Mouse (Mus musculus): ENCODE data around the gene Tbc1d1. TPM values are rescaled to one million over a fixed set of nuclear protein-coding genes. Genes with fewer than 3 reads are reported as not detected.

Tbc1d1 gene
- polyA plus RNA-seq, 1 experiment = 0.10 TPM

DNA sequence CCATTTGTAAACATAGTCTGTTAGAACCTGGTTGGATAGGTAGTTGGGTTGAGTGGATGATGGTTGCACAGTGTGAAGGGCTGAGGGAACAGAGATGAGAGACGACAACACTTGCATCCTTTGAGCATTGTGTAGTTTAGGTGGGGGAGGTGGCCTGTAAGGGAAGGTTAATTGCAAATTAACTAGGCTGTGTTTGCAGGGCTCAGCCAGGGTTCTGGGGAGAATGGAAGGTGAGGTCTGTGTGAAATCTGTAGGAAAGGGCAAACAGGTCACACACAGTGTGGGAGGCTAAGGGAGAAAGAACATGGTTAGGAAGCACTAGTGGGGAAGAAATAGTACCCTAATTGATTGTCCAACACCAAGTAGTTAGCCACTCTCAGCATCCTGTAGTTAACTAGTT lies 81.2 kb downstream of the Tbc1d1 start:
- Histone ChIP-seq H3K9me3 (ENCODE audit: control insufficient read depth, low read length) (no peaks in the 10 kb centered on the region), H3K36me3 (ENCODE audit: control insufficient read depth) (no peaks in the 10 kb centered on the region), H3K27me3 (ENCODE audit: control insufficient read depth) (no peaks in the 10 kb centered on the region), H3K4me1 (ENCODE audit: control insufficient read depth) (peaks cover 2% of the 10 kb centered on the region; the same call in 1 of the 2 replicates), H3K4me3 (replicated peaks) (no peak overlapping the region)
- TF ChIP-seq TAL1 (IDR thresholded peaks at IDR 0.05; ENCODE audit: low read length) (no peak), GATA1 (IDR thresholded peaks at IDR 0.05; ENCODE audit: low read length) (no peak)

DNA sequence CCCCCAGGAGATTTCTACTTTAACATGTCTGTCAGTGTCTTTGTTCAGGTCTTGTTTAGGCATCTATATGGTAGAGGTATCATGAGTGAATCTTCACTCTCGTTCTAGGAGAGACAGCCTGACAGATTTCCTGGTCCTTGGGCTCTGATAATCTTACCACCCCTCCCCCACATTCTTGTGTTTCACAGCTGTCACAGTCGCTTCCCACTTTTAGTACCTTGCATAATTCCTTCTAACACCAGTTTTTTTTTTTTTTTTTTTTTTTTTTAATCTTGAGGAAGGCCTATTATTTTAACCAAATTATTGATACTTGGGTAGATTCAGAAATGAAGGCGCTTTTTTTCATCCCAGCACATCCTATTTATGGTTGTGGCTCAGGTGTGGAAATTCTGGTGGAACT lies 81.6 kb downstream of the Tbc1d1 start:
- H3K36me3 ChIP-seq (ENCODE audit: control insufficient read depth) = no peaks in the 10 kb centered on the region
- peaks cover 2% of the 10 kb centered on the region; the same call in 1 of the 2 replicates for H3K4me1 ChIP-seq (ENCODE audit: control insufficient read depth)
- H3K27me3 ChIP-seq (ENCODE audit: control insufficient read depth) = no peaks in the 10 kb centered on the region
- no peak for TF ChIP-seq TAL1 (IDR thresholded peaks at IDR 0.05; ENCODE audit: low read length)
- no peak for TF ChIP-seq GATA1 (IDR thresholded peaks at IDR 0.05; ENCODE audit: low read length)
- H3K4me3 ChIP-seq (replicated peaks) = no peak overlapping the region
- no peaks in the 10 kb centered on the region for H3K9me3 ChIP-seq (ENCODE audit: control insufficient read depth, low read length)

DNA sequence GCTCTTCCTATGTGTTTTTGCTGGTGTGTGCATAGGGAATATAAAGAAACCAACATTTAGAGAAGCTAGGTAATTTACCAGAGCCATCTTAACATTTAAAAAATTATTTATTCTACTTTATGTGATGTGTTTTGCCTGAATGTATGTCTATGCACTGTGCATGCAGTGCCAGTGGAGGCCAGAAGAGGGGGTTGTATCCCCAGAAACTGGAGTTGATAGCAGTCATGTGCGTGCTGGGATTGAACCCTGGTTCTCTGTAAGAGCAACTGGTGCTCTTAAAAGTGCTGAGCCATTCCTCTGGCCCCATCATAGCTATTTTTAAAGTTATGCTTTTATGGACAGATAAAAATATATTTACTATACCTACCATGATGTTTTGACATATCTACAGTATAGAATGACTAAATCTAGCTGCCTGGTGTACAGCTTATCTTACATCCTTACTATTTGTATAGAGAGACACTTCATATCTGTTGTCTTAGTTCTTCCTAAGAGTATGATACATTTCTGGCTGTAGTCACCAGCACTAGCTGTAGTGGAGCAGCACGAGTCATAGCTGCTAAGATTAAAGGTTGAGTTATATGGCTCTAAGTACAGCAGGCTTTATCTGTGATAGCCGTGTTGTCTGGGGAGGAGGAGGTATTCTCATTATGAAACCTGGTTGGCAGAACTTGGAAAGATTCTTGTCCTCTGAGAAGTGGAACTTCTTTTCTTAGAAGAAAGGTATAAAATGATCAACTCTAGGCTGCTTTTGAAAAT lies 83.0 kb downstream of the Tbc1d1 start:
- Histone ChIP-seq H3K4me1 (ENCODE audit: control insufficient read depth) (peaks cover 11% of the 10 kb centered on the region; the same call in 1 of the 2 replicates), H3K9me3 (ENCODE audit: control insufficient read depth, low read length) (no peaks in the 10 kb centered on the region), H3K27me3 (ENCODE audit: control insufficient read depth) (no peaks in the 10 kb centered on the region), H3K4me3 (replicated peaks) (no peak overlapping the region), H3K36me3 (ENCODE audit: control insufficient read depth) (no peaks in the 10 kb centered on the region)
- no peak for TF ChIP-seq GATA1 (IDR thresholded peaks at IDR 0.05; ENCODE audit: low read length)
- no peak for TF ChIP-seq TAL1 (IDR thresholded peaks at IDR 0.05; ENCODE audit: low read length)

DNA sequence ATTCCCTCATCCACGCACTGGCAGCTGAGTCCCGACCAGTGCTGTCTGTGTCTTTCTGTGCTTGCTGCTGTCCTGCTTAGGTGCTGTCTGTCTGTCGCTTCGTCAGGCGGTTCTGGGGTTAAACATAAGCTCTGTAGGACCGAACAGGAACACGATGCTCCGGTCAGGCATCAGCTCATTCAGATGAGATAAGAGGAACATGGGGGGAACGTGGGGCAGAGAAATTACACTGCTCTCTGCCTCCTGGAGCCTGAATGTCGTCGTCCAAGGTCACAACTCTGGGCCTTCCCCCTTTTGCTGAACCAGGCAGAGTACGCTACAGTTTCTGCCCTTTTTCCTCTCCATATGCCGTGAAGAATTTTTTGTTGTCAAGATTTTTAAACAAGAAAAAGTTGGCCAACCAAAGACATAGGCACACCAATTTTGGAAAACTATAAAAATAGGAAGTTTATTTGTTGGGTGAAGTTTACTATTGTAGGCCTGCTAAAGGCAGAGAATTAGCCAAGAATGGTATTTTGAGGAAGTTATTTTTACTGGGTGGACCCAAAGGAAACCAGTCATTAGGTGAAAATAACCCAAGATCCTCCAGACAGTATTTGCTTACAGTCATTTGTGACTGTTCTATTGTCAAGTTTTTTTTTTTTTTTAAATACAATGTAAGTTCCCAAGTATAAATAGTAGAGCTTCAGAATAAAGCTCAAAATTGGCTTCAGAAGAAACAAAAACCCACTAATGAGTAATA lies 85.0 kb downstream of the Tbc1d1 start:
- Histone ChIP-seq H3K4me1 (ENCODE audit: control insufficient read depth) (peaks cover 13% of the 10 kb centered on the region), H3K4me3 (replicated peaks) (no peak overlapping the region)
- TF ChIP-seq TAL1 (IDR thresholded peaks at IDR 0.05; ENCODE audit: low read length) (no peak), GATA1 (IDR thresholded peaks at IDR 0.05; ENCODE audit: low read length) (no peak)

DNA sequence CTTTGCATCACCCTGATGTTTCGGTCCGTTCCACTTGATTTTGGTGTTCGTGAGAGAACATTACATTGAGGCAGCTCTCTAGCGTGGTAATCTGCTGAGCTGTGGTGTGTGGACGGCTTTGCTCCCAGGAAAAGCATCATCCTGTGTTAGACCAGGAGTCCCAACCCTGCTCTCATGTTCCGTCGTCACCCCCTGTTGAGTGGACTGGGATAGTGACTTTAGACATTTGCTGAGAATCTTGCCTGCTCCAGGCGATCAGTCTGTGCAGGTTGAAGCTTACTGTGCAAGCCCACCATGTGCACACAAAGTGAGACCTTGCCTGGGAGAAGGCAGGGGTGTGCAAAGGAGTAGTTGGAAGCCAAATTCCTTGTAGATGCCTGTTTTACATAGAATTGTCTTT lies 85.8 kb downstream of the Tbc1d1 start:
- Histone ChIP-seq H3K9me3 (ENCODE audit: control insufficient read depth, low read length) (no peaks in the 10 kb centered on the region), H3K4me3 (replicated peaks) (no peak overlapping the region), H3K36me3 (ENCODE audit: control insufficient read depth) (no peaks in the 10 kb centered on the region), H3K27me3 (ENCODE audit: control insufficient read depth) (no peaks in the 10 kb centered on the region), H3K4me1 (ENCODE audit: control insufficient read depth) (peaks cover 13% of the 10 kb centered on the region)
- TF ChIP-seq GATA1 (IDR thresholded peaks at IDR 0.05; ENCODE audit: low read length) (no peak), TAL1 (IDR thresholded peaks at IDR 0.05; ENCODE audit: low read length) (no peak)

More for the DNA sequence above, 85.0 kb downstream of the Tbc1d1 start:
- no peaks in the 10 kb centered on the region for H3K9me3 ChIP-seq (ENCODE audit: control insufficient read depth, low read length)
- H3K27me3 ChIP-seq (ENCODE audit: control insufficient read depth) = no peaks in the 10 kb centered on the region
- no peaks in the 10 kb centered on the region for H3K36me3 ChIP-seq (ENCODE audit: control insufficient read depth)

DNA sequence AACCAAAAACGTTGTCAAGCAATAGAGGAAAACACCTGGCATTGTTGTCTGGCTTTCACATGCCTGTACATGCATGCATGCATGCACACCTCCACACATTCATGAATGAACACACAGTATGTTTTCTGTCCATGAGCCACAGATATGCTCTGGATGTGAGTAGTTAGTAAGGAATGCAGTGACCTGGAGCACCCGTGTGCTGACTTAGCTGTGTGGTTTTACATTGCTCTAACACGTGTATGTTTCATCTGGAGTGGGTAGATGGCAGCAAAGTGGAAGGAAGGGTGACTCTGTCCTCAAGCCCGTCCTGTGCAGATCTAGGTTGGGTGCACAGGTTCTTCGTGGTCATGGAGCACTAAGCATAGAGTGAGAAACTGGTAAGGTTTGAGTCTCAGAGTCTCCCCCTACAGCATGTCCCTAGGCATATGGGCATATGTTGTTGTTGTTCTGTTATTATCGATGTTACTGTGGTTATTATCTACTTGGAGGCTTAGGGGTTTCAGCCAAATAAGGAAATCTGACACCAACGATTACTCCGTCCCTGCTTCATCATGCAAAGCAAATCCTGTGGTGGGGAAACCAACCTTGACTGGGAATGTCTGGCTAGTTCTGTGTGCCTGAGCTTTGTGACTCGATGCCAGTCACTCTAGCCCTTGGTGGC lies 86.8 kb downstream of the Tbc1d1 start:
- Histone ChIP-seq H3K27me3 (ENCODE audit: control insufficient read depth) (no peaks in the 10 kb centered on the region), H3K36me3 (ENCODE audit: control insufficient read depth) (no peaks in the 10 kb centered on the region), H3K9me3 (ENCODE audit: control insufficient read depth, low read length) (no peaks in the 10 kb centered on the region; the same call in 1 of the 2 replicates), H3K4me1 (ENCODE audit: control insufficient read depth) (peaks cover 13% of the 10 kb centered on the region), H3K4me3 (replicated peaks) (no peak overlapping the region)
- TF ChIP-seq GATA1 (IDR thresholded peaks at IDR 0.05; ENCODE audit: low read length) (no peak), TAL1 (IDR thresholded peaks at IDR 0.05; ENCODE audit: low read length) (no peak)

DNA sequence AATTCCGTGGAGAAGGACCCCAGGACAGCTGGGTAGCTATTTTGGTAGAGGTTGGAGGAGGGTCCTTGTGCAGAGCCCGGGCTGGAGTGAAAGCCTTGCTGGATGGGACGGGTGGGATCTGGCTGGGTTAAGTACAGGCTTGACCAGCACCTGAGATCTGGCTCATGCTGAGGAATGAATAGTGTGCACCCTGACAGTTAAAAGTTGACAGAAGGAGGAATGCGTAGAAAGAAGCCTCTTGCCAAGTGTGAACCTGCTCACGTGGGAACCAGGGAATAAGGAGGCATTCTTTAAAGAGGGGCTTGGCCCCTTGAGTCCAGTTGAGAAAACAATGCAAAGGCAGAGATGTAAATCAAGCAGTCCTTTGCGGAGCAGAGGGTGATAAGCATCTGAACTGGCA lies 87.6 kb downstream of the Tbc1d1 start:
- TF ChIP-seq GATA1 (IDR thresholded peaks at IDR 0.05; ENCODE audit: low read length) = no peak
- TF ChIP-seq TAL1 (IDR thresholded peaks at IDR 0.05; ENCODE audit: low read length) = no peak
- Histone ChIP-seq H3K9me3 (ENCODE audit: control insufficient read depth, low read length) (no peaks in the 10 kb centered on the region; the same call in 1 of the 2 replicates), H3K4me3 (replicated peaks) (no peak overlapping the region), H3K4me1 (ENCODE audit: control insufficient read depth) (peaks cover 13% of the 10 kb centered on the region), H3K27me3 (ENCODE audit: control insufficient read depth) (no peaks in the 10 kb centered on the region), H3K36me3 (ENCODE audit: control insufficient read depth) (no peaks in the 10 kb centered on the region)

DNA sequence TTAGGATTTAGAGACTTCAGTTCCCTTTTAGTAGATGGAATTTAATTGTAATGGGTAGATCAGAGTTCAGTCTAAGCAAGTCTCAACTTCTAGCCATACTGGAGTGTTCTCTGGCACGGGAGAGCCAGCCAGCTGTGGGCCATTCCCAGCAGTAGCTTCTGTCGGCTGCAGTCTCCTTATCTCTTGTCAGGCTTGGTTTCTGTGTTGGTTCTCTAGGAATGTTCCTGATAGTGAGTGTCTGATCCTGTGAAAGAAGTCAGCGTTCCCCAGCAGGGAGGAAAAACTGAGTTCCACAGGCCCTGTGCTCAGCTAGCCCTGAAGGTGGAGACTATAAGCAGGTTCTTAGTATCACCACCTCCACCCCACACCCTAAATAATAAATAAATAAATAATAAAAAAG lies 88.2 kb downstream of the Tbc1d1 start:
- no peaks in the 10 kb centered on the region for H3K36me3 ChIP-seq (ENCODE audit: control insufficient read depth)
- H3K9me3 ChIP-seq (ENCODE audit: control insufficient read depth, low read length) = no peaks in the 10 kb centered on the region; the same call in 1 of the 2 replicates
- no peak overlapping the region for H3K4me3 ChIP-seq (replicated peaks)
- H3K4me1 ChIP-seq (ENCODE audit: control insufficient read depth) = peaks cover 13% of the 10 kb centered on the region
- H3K27me3 ChIP-seq (ENCODE audit: control insufficient read depth) = no peaks in the 10 kb centered on the region
- TF ChIP-seq TAL1 (IDR thresholded peaks at IDR 0.05; ENCODE audit: low read length) = no peak
- TF ChIP-seq GATA1 (IDR thresholded peaks at IDR 0.05; ENCODE audit: low read length) = no peak

DNA sequence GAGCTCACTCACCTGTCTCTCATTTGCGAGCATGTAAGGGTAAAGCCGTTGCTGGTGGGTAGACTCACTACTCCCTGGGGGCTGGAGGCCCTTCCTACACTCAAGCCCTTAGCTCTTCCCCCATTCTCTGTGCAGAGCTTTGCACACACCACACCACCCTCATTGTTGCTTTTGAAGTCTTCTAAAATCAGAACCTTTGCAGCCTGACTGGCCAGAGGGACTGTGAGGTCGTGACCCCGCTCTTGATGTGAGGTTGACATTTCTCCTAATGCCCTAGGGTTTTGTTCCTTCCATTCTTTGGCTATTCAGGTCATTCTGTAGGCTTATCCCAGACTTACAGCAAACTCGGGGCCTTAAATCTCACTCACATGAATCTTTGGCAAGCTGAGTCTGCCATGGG lies 88.6 kb downstream of the Tbc1d1 start:
- TF ChIP-seq TAL1 (IDR thresholded peaks at IDR 0.05; ENCODE audit: low read length) (no peak), GATA1 (IDR thresholded peaks at IDR 0.05; ENCODE audit: low read length) (no peak)
- no peak overlapping the region for H3K4me3 ChIP-seq (replicated peaks)
- H3K27me3 ChIP-seq (ENCODE audit: control insufficient read depth) = no peaks in the 10 kb centered on the region
- H3K4me1 ChIP-seq (ENCODE audit: control insufficient read depth) = peaks cover 13% of the 10 kb centered on the region
- H3K9me3 ChIP-seq (ENCODE audit: control insufficient read depth, low read length) = no peaks in the 10 kb centered on the region; the same call in 1 of the 2 replicates
- no peaks in the 10 kb centered on the region for H3K36me3 ChIP-seq (ENCODE audit: control insufficient read depth)
